7 mouse cellular contexts compared by ENCODE assay signal in genomic region chr8:128679909-128680308, GRCm38 (mm10). TPM values are rescaled to one million over a fixed set of nuclear protein-coding genes. Genes with fewer than 3 reads are reported as not detected.
DNase-seq lines count a peak whose midpoint lies in the region; ATAC-seq and TF ChIP-seq lines count a peak whose summit lies in the region.

No protein-coding gene starts in this region.

- no peaks in the 10 kb centered on the region for H3K36me3 ChIP-seq in intestine, embryonic 14.5 days (ENCODE audit: control insufficient read depth, insufficient read depth, low read length)
- no peaks in the 10 kb centered on the region for H3K36me3 ChIP-seq in liver, postnatal 0 days (replicated peaks; ENCODE audit: insufficient read depth, low read length)

- no peak overlapping the region for H3K9ac ChIP-seq in intestine, embryonic 14.5 days (ENCODE audit: low read length)
- H3K9ac ChIP-seq in liver, postnatal 0 days (replicated peaks) = no peak overlapping the region

- DNase-seq in brain, embryonic 14.5 days (ENCODE audit: low read depth) = peak; percentile 17
- DNase-seq in frontal cortex, postnatal 14 days (ENCODE audit: low spot score in 2 of 2) = peak; percentile 10 to 29
- no peak for DNase-seq in intestine, embryonic 14.5 days (ENCODE audit: low spot score)
- DNase-seq in liver, postnatal 0 days = no peak
- peak; percentile 42 for DNase-seq in testis, postnatal 10 days (ENCODE audit: low spot score)
- DNase-seq in layer of hippocampus, postnatal 36 days = no peak
- no peak for DNase-seq in cerebellum, adult 2 months

- peak; percentile 30; the same call in 1 of the 2 replicates for ATAC-seq in intestine, embryonic 14.5 days (replicated peaks; ENCODE audit: low FRiP score, low TSS enrichment, low read depth)
- ATAC-seq in liver, postnatal 0 days = peak; percentile 29; the same call in 1 of the 2 replicates

- peak overlapping the region; percentile 88 for H3K27ac ChIP-seq in intestine, embryonic 14.5 days (ENCODE audit: low read depth)
- peak overlapping the region; percentile 13 for H3K27ac ChIP-seq in liver, postnatal 0 days (ENCODE audit: low read depth)
- no peak overlapping the region for H3K27ac ChIP-seq in cerebellum, adult 2 months (ENCODE audit: insufficient read depth, low read length)

- peaks cover 8% of the 10 kb centered on the region for H3K4me1 ChIP-seq in intestine, embryonic 14.5 days (replicated peaks; ENCODE audit: control insufficient read depth, insufficient read depth, low read length)
- no peaks in the 10 kb centered on the region; the same call in 1 of the 2 replicates for H3K4me1 ChIP-seq in liver, postnatal 0 days (ENCODE audit: insufficient read depth)
- no peaks in the 10 kb centered on the region for H3K4me1 ChIP-seq in cerebellum, adult 2 months (ENCODE audit: control insufficient read depth, insufficient read depth, low read length)

- no peak for TF ChIP-seq CTCF in brain, embryonic 14.5 days (IDR thresholded peaks at IDR 0.05; ENCODE audit: borderline replicate concordance, extremely low read depth, insufficient read depth, insufficient read length)
- no peak for TF ChIP-seq CTCF in liver, postnatal 0 days (IDR thresholded peaks at IDR 0.05; ENCODE audit: low read depth)
- no peak for TF ChIP-seq CTCF in cerebellum, adult 2 months (IDR thresholded peaks at IDR 0.05; ENCODE audit: borderline replicate concordance, insufficient read depth, low read depth, low read length)

- H3K27me3 ChIP-seq in intestine, embryonic 14.5 days (replicated peaks; ENCODE audit: control insufficient read depth, insufficient read depth, low read length) = no peaks in the 10 kb centered on the region
- H3K27me3 ChIP-seq in liver, postnatal 0 days (ENCODE audit: insufficient read depth, low read length) = no peaks in the 10 kb centered on the region
- no peaks in the 10 kb centered on the region for H3K27me3 ChIP-seq in cerebellum, adult 2 months (ENCODE audit: control insufficient read depth, insufficient read depth, low read length)

- TF ChIP-seq EP300 in liver, postnatal 0 days (IDR thresholded peaks at IDR 0.05; ENCODE audit: low read depth) = no peak

- H3K4me3 ChIP-seq in intestine, embryonic 14.5 days (ENCODE audit: low read depth, low read length) = no peak overlapping the region
- H3K4me3 ChIP-seq in liver, postnatal 0 days (ENCODE audit: low read depth, low read length) = no peak overlapping the region
- no peak overlapping the region for H3K4me3 ChIP-seq in cerebellum, adult 2 months (replicated peaks; ENCODE audit: insufficient read depth, low read depth, low read length)

- WGBS in intestine, embryonic 14.5 days = 38% methylated on average over 2 of the region's 2 CpGs
- 71% methylated on average over 2 of the region's 2 CpGs for WGBS in liver, postnatal 0 days (ENCODE audit: insufficient replicate concordance)
- WGBS in cerebellum, adult 2 months = 58% methylated on average over 2 of the region's 2 CpGs

- no peak for TF ChIP-seq POLR2A in brain, embryonic 14.5 days (IDR thresholded peaks at IDR 0.05; ENCODE audit: borderline replicate concordance, extremely low read depth, insufficient read depth, insufficient read length, poor library complexity, severe bottlenecking)
- TF ChIP-seq POLR2A in cerebellum, adult 2 months (IDR thresholded peaks at IDR 0.05; ENCODE audit: borderline replicate concordance, insufficient read depth, low read length) = no peak

- H3K4me2 ChIP-seq in intestine, embryonic 14.5 days (ENCODE audit: low read length) = no peak overlapping the region
- no peak overlapping the region for H3K4me2 ChIP-seq in liver, postnatal 0 days (ENCODE audit: low read depth, low read length)

- no peaks in the 10 kb centered on the region for H3K9me3 ChIP-seq in intestine, embryonic 14.5 days (ENCODE audit: control insufficient read depth, low read length)
- H3K9me3 ChIP-seq in liver, postnatal 0 days (ENCODE audit: low read length) = no peaks in the 10 kb centered on the region

RNA-seq across cellular contexts. Expression of gene Itgb1, which starts 5.5 kb away (rescaled TPM):
- 58.8 and 74.0 TPM in 2 replicates for polyA plus RNA-seq in brain, embryonic 14.5 days (2012; rRNA removed)
- 306 and 329 TPM in 2 replicates for polyA plus RNA-seq in intestine, embryonic 14.5 days (2014; fragmentation: Nextera tagmentation; extraction: Ambion mirVana)
- 60.8 and 64.8 TPM in 2 replicates for polyA plus RNA-seq in liver, postnatal 0 days (2015; fragmentation: Nextera tagmentation; extraction: Ambion mirVana)
- 10 to 100 TPM; 42.7 to 45.3 TPM for total RNA-seq in layer of hippocampus, postnatal 36 days (2021)
- 36.0 and 37.3 TPM in 2 replicates for polyA plus RNA-seq in cerebellum, adult 2 months (2012; rRNA removed)

Comparison
In these comparisons a context has a peak if more than half of its experiments do, and no peak if none do; other contexts are left out.
1. DNase-seq: peak in brain, embryonic 14.5 days (single experiment), frontal cortex, postnatal 14 days (2 of 2) and testis, postnatal 10 days (single experiment); none in intestine, embryonic 14.5 days (single experiment), liver, postnatal 0 days (single experiment), layer of hippocampus, postnatal 36 days (0 of 2) and cerebellum, adult 2 months (0 of 2).